Mouse (Mus musculus): ENCODE measurements around the gene Mycn.

DNA sequence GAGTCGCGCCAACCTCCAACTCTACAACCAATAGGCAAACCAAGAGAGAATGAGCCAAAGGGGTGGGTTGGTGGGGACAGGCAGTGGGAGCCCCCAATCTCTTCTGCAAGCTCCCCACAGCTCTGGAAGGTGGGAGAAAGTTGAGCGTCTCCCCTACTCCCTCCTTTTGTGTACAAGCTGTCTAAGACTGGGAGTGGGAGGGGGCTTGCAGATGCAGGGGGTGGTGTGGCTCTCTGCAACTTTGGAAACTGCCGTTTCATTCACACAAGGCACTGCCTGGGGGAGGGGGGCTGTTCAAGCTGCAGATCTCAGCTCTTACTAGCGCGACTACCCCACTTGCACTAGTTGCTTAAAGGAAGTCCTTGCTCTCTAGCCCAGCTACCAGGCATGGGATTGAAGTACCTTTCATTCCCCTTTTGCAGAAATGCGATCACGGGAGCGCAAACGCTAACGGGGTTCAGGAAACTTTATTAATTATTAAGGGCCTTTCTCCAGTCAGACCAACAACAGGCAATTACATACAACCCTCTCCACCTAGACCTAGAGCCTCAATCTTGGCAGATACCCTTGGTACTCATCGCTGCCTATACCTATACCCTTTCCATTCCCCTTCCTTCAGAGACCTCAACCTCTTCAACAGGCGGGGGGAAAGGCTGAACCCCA, 1.1 kb downstream of the Mycn start:
- TF ChIP-seq CTCF (IDR thresholded peaks at IDR 0.05; ENCODE audit: control insufficient read depth, insufficient read depth, insufficient read length) (no peak), USF1 (IDR thresholded peaks at IDR 0.05; ENCODE audit: low read depth) (no peak), MAX (IDR thresholded peaks at IDR 0.05) (no peak)
